Mouse (Mus musculus) cerebellum, adult 18-20 months (tissue): Measurements from ENCODE around the gene B230217C12Rik.
A peak's percentile ranks its signal among the peaks of the same experiment; 100 is the strongest.
"Not testable (repeated sequence)": the region's sequence is repeated elsewhere in the genome, so short reads cannot be mapped to it uniquely, and the experiment has no call there.

Experiments
- DNase-seq, 2 experiments: peaks; one replicate each; pipeline ENCODE4 v3.0.0; 2021

Gene B230217C12Rik

DNA sequence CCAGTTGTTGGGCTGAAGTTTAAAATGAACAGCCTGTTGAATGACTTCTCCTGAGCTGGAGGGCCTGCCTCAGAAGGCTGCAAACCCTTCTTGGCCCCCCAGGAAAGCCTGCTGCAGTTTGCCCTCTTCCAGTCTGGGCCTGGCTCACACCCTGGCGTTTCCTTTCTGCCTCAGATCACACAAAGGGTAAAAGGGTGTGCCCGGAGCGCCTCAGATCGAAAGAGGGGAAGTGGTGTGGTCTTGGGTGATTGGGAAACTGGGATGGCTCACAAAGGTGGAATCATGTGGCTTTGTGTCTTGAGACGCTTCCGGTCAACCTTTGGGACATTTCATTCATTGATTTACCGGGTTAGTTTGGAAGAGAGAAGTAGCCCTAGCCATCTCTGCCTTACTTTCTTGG lies 14.2 kb upstream of the B230217C12Rik start:
- DNase-seq: no peak

DNA sequence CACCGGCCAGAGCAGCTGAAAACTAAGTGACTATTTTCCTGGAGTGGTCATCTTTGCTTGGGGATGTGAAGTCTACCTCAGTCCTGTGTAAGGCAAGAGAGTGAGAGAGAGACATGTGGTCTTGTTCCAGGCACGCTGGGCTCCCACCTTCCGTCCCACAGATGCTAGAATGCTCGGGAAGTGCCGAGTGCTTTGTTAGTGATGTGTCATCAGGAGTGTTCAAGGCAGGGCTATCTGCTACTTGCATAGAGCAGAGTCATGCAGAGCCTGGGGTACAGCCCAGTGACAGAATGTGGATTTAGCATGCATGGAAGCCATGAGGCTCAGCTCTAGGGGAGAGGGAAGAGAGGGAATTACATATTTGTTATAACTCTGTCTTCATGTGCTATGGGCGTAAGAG lies 12.9 kb upstream of the B230217C12Rik start:
- no peak for DNase-seq

DNA sequence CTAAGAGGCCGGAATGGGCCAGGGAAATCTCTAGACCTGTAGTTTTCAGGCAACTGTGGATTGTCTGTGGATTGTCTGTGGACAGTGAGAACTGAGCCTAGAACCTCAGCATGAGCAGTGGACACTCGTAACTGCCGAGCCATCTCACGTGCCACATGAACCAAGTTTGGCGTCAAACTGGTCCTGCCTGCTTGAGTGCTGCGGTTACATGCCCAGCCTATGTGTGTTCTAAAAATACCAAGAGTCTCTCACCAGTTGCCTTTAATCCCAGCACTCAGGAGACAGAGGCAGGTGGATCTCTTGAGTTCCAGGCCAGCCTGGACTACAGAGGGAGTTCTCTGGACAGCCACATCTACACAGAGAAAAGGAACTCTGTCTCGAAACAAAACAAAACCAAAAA lies 11.2 kb upstream of the B230217C12Rik start:
- no peak for DNase-seq

DNA sequence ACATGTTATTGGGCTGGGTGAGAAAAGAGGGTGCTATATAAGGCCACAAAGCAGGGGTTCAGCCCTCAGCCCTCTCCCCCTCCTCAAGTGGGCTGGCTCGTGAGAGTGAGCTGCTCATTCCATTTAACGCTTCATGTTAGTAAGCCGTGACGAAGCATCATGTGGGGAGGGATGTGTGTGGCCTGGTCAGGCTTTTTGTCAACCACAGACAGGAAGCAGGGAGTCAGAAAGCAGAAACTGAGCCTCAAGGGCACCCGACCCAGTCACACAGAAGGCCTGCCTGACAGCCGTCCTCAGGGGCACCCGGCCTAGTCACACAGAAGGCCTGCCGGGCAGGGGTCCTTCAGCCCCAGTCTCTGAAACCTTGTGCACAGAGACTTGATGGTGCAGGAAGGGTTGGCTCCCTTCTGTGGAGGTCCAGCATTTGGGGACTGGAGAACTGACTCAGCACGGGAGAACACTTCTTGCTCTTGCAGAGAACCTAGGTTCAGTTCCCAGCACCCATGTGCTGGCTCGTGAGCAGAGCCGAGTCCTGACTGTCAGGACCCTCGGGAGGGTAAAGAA lies 10.6 kb upstream of the B230217C12Rik start:
- DNase-seq: peak in 1 of 2 experiments; percentile 1

DNA sequence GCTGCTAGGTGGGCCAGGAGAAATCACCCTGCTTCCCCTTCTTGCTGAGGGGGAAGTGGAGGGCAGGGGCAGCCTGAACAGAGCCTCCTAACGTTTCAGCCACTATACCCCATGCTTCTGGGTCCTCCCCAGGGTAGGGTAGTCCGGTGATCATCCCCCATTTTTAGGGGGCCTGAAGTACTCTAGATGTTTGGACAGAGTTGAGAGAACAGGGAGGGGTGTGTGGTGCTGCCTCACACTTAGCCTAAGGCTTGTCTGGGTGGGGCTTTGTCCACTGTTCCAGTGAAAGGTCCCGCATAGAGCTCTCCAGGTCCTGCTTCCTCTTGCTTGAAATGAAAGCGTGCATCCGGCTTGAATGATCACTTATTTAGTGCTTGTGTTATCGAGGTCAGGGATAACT lies 10.1 kb upstream of the B230217C12Rik start:
- peak in 1 of 2 experiments; percentile 2 for DNase-seq

DNA sequence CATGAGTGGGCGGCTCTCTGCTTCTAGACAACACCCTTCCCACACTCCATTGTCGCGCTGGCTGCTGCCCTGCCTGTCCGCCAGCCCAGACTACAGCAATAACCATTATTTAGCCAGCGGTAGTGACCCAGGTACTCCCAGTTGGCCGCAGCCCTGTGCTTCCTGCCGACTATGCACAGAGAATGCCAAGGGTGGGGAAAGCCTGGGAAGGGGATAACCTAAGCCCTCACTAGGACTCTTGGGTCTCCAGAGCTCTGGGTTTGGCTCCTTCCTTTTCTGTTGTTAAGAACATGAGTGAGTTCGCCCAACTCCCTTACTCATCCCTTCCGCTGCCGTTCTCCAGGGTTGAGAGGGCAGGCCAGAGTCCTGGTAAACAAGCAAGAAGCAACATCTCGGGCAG lies 8.6 kb upstream of the B230217C12Rik start:
- DNase-seq: peak in 1 of 2 experiments; percentile 2

DNA sequence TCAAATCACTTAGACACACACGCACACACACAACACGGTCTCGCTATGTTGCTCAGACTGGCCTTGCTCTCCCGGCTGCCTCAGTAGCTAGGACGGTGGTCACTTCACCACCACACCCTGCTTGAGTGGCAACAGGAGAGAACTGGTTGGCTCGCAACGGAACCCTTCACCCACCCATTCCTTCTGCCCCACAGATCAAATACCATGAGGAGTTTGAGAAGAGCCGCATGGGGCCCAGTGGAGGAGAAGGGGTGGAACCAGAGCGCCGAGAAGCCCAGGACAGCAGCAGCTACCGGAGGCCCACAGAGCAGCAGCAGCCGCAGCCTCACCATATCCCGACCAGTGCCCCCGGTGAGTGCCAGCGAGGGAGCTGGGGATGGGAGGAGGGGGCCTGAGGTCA lies 7.2 kb upstream of the B230217C12Rik start:
- DNase-seq: peak in 1 of 2 experiments; percentile 2

DNA sequence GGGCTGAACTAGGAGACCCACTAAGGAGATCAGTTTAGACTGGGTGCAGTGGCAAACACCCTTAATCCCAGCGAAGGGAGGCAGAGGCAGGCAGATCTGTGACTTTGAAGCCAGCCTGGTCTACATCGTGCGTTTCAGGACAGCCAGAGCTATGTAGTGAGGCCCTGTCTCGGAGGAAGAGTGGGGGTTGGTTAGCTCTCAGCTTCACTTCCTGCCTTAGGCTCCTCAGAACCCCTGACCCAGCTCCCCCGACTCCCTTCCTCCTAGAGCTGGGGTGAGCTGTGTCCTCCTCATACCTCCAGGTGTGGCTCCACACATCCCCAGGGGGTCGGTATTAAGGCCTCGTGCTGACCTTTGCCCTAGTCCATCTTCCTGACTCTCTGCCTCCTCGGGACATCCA lies 4.0 kb upstream of the B230217C12Rik start:
- peak; percentile 2 to 5 for DNase-seq

DNA sequence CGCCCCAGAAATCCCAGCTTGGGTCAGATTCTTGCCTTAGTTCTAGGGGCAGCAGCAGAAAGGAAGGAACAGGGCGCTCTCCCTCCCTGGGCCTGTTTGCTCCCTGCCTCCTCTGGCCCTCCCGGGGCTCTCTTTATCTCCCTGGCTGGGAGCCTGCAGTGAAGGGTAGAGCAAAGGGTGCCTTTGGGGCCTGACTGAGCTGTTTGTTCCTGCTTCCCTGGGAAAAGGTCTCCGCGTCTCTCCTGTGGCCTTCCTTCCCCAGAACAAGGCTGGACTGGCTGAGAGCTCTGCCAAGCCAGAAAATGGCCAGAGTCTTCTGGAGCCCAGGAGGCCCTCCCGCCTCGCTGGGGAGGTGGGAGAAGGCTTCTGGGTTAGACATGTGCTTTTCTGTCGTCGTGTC lies 3.5 kb upstream of the B230217C12Rik start:
- peak in 1 of 2 experiments; percentile 7 for DNase-seq

DNA sequence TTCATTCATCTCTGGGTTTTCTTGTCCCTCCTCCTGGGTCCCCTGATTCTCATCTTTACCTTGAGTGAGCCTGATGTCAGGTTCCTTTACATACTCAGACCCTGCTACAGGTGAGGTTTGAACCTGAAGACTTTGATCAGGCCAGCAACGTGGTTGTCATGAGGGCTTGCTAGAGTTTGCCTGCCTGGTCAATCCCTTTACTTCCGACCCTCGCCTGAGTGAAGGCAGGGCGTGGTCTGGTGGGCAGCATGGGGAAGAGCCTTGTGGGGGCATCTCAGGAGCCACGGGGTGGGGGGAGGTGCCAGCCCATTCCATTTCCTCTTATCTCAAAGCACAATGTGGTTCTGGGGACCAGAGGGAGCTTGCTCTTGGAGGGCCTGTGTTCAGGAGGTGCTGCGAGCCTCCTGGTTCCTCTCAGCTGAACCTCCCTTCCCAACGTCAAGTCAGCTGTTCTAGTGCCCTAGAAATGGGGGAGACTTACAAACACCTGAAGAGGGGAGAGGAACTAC lies 2.9 kb upstream of the B230217C12Rik start:
- peak in 1 of 2 experiments; percentile 1 for DNase-seq

DNA sequence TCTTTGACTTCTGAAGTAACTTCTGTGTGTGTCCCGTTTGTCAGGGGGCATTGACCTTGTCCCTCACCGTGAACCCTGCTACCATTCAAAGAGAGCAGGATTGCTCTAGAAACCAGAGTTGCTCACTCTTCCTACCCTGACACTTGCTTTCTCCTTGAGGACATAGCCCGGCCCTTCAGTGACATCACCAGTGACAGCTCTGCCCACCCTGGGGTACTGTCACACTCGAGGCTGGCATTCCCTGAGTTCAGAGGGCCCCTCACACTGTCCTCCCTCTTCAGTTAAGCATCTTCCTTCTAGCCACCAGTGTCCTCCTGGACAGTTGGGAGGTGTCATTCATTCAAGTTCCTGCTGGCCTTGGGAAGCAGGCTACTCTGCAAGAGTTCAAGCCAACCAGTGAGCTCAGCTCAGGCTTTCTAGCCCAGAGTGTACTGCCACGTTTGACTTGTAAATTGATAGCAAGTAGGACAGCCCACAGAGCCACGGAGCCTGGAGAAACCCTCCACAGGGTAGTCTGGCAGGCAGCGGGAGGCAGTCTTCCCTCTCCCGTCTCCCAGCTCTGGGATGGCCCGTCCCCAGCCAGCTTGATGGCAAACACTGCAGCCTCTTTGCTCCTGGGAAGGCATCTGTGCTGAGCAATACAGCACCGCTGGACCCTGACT lies 1.7 kb upstream of the B230217C12Rik start:
- DNase-seq: peak; percentile 5 to 7

DNA sequence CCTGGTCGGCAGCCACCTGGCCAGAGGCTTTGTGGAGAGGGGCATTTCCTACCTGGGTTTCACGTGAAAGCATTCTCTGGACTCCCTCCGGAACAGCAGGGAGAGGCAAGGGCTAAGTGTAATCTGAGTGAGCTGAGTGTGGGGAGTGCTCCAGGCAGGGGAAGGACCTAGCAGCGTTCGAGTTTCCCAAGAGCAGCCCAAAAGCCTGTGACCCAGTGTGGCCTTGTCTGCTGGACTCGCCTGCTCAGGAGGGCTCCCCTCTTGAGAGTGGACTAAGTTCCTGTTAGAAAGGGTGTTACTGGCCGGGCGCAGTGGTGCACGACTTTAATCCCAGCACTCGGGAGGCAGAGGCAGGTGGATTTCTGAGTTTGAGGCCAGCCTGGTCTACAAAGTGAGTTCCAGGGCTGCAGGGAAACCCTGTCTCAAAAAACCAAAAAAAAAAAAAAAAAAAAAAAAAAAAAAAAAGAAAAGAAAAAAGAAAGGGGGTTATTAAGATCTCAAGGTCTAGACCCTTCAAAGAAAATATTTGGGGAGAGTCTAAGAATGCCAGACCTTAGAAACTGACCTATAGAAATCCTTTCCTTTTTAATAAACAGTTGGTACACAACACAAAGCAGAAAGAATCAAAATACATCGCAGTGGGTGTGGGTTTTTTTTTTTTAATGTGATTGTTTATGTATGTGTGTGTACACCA lies 992 bp upstream of the B230217C12Rik start:
- peak; percentile 17 to 22 for DNase-seq

DNA sequence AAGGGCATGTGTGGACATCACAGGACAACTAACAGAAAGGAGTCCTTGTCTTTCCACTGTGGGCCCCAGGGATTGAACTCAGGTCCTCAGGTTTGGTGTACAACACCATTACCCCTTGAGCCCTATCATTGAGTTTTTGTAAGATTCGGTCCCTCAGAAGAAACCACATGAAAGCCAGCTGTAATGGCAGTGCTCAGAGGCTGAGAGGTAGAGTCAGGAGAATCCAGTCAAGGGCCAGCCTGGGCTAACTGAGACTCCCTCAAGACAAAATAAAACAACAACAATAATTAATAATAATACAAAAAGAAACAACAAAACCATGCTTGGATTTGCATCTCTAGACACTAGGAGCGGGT lies 467 bp upstream of the B230217C12Rik start:
- peak in 1 of 2 experiments; percentile 10 for DNase-seq

DNA sequence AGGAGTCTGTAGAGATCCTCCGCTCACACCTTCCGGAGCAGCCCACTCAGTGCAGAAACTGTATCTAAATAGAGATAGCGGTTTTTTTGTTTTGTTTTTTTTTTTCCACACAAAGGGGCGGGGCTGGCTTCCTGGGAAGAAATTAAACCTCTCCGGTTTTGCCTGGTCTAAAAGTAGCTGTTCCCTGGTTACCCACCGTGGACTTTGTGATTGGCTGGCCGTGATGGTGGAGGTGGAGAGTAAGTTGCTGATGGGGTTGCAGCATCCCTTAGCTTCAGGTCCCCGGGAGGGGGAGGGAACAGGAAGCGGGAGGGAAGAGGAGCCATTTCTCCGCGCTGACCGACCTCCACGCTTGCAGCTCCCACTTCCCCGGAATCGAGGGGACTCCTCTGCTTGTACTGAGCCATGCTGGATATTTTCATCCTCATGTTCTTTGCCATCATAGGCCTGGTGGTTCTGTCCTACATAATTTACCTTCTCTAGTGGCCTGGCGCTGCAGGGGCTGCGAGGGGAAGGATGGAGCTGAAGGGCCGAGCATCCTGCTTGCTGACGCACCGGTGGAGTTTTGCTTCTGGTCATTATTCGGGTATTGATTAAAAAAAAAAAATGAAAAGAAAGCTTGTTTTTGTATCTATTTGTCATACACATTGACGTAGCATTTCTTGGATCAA lies 546 bp downstream of the B230217C12Rik start:
- DNase-seq: peak; percentile 92 to 98

DNA sequence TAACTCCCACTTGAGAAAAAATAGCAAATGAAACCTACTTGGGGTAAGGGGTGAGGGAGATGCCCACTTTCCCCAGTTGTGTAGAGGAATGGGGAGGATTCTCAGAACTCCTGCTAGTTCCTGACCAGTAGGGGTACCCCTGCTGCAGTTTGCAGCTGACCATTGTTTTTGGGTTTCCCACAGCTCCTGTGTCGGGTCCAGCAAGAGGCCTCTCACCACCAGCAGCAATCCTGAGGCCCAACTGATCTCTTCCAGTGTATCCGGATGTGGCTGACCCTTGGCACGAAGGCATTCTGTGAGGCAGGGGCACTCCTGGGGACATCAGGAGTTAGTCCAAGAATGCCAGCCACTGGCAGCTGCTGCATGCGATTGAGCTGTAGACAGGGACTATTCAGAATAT lies 1.4 kb downstream of the B230217C12Rik start:
- peak; percentile 34 to 51 for DNase-seq

DNA sequence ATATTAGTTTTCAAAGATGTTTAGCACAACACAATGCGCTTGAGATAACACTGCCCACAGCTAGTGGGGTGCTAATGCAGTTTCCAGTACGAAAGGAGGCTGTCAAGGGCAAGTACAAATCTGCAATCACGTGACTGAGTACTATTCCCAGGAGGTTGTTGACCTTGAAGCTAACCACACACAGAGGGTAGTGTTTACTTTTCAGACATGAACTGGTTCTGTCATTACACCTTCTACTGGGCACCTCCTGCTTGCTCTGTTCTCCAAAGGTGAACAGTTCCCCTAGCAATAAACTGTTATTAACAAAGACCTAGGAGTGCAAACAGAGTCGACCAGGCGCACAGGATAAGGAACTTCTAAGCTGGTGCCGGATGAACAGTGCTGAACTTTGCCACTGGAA lies 9.8 kb downstream of the B230217C12Rik start:
- DNase-seq: no peak

DNA sequence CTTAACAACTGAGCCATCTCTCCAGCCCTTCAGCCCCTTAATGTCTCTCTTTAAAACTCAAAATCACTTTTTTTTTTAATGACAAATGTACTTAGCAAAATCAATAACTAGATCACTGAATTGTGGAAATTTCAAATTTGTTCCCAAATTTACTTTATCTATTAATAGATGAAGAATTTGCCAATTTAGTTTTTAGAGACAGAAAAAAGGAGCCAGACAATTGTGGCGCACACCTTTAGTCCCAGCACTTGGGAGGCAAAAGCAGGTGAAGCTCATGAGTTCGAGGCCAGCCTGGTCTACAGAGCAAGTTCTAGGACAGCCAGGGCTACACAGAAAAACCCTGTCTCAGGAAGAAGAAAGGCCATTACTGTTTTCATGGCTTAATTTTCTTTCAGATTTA lies 11.0 kb downstream of the B230217C12Rik start:
- DNase-seq: no peak

DNA sequence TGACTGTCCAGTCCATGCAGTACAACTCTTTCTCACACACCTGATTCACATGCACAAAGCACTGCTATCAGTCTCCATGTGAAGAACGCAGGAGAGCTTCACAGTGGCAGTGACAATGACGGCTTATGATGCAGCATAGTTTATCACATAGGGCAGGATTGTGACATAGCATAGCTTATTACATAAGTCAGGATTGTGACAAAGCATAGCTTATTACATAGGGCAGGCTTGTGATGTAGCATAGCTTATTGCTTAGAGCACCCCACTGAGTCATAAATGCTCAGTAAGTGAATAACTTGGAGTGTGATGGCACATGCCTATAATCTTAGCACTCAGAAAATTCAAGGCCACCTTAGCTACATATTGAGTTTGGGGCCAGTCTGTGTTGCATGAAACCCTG lies 14.9 kb downstream of the B230217C12Rik start:
- DNase-seq: no peak

DNA sequence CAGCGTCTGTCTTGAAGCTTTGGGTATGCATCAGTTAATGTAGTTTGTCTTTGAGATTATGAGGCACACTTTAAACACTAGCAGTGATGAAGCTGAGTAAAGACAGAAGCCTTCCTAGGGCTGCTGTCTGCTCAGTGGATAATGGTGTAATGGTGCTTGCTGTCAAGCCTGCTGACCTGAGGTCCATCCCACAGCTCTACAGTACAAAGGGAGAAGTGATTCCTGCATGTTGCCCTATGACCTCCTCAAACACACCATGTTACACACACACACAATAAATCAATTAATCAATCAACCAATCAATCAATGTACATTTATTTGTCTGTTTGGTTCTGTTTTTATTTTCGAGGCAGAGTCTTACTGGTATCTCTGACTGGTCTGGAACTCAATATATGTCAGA lies 21.6 kb downstream of the B230217C12Rik start:
- DNase-seq: no peak

DNA sequence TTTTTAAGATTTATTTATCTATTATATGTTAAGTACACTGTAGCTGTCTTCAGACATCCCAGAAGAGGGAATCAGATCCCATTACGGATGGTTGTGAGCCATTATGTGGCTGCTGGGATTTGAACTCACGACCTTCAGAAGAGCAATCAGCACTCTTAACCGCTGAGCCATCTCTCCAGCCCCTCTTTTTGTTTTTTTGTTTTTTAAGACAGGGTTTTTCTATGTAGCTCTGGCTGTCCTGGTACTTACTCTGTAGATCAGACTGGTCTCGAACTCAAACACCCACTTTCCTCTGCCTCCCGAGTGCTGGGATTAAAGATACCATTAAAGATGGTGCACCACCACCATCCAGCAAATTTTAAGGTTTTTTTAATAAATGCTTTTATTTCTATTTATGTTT lies 24.8 kb downstream of the B230217C12Rik start:
- DNase-seq: no peak

DNA sequence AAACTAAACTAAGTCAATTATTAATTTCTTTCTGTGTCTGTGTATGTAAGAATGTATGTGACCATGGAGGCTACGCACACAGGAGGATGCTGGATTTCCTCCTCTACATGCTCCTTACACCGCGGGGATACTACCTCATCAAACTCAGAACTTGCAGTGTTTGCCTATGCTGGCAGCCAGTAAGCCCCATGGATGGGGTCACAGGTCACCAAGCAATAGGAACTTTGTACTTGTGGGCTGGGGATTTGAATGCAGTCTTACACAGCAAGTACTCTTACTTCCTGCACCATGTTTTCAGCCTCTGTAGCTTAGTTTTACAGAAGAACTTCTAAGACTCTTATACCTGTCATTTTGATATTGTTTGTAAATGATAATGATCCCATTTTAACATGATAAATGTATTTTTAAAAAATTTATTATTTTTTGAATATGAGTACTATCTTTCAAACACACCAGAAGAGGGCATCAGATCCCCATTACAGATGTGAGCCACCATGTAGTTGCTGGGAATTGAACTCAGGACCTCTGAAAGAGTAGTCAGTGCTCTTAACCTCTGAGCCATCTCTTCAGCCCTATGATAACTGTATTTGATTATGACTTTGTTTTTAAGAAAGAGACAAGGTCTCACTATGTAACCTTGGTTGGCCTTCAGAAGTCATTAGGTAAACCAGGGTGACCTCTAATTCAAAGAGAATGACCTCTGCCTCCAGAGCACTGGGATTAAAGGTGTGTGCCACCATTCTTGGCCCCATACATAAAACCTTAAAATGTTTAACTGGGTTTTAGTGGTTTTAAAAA lies 25.7 kb downstream of the B230217C12Rik start:
- no peak for DNase-seq

DNA sequence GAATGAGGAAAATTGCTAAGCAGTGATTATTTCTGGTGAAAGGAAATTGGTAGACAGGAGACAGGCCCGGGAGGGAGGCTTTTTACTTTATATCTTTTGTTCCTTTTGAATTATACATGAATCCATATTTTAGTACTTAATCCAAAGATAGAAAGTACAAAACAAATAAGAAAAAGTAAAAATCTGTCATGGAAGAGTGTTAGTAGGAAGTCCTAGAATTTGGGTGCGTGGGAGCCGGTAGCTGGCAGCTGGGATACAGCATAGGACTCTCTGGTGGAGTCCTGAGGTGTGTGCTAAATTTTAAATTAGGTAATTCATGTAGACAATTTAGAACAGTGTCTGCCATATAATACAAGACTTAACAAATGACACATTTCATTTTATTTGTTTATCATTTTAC lies 27.0 kb downstream of the B230217C12Rik start:
- DNase-seq: no peak

DNA sequence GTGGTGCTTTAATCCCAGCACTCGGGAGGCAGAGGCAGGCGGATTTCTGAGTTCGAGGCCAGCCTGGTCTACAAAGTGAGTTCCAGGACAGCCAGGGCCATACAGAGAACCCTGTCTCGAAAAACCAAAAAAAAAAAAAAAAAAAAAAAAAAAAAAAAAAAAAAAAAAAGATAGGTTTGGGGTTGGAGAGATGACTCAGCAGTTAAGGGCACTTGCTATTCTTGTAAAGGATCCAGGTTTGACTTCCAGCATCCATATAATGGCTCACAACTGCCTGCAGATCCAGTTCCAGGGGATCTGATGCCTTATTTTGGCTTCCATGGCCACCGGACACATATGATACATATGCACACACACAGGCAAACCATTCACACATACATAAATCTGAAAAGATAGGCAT lies 31.8 kb downstream of the B230217C12Rik start:
- not testable (repeated sequence) for DNase-seq
